Mouse (Mus musculus): ENCODE measurements around the gene Dpp6. TPM values are rescaled to one million over a fixed set of nuclear protein-coding genes. Genes with fewer than 3 reads are reported as not detected.
A peak's percentile ranks its signal among the peaks of the same experiment; 100 is the strongest.

Dpp6 gene
- polyA plus RNA-seq, 1 experiment from 2014 or later: 12.7 TPM

DNA sequence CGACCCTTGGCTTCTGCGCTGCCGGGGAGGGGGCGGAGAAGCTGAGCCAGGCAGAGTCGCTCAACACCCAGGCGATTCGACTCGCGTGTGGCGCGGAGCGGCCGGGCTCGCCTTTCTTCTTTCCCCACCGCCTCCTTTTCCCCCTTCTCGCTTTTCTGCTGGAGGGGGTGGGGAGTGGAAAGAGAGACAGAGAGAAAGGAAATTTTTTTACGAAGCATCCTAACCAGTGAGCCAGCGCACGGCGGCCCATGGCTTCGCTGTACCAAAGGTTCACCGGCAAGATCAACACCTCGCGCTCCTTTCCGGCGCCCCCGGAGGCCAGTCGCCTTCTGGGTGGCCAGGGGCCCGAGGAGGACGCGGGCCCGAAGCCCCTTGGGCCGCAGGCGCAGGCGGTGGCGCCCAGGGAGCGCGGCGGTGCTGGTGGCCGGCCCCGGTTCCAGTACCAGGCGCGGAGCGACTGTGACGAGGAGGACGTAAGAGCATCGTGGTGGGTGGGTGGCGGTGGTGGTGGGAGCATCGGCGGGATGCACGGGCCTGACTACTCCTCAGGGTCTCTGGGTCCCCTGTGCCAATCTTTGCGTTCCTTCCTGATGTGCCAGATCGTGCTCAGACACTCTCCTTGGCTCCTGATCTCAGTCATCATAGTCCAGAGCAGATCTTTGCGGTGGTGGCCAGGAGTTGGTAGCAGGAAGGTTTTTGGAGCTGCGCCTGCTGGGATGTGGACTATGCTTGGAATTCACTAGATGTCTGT, 232.5 kb downstream of the Dpp6 start:
- WGBS: 1% methylated on average over 55 of the region's 55 CpGs
- Histone ChIP-seq H3K27me3 (ENCODE audit: insufficient read depth, poor library complexity, severe bottlenecking) (peaks cover 21% of the 10 kb centered on the region), H3K4me3 (peak overlapping the region; percentile 64), H3K4me1 (replicated peaks) (peaks cover 20% of the 10 kb centered on the region), H3K9me3 (no peaks in the 10 kb centered on the region), H3K36me3 (no peaks in the 10 kb centered on the region), H3K27ac (peak overlapping the region; percentile 78)
- DNase-seq (ENCODE audit: low spot score): peak; percentile 36

DNA sequence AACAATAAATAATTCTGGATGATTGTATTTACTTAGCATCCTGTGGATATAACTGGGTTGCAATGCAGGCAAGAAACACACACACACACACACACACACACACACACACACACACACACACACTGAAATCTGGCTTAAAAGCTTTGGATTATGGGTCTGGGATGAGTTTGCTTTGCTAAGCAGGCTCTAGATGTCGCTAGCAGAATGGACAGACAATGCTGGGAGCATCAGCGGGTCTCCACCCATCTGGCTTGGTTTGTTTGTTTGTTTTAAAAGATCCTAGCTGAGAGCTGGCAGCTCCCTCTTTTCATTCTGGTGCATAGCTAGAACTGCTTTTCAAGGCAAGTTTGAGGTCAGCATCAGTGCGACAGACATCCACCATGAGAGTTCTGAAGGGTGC, 234.2 kb downstream of the Dpp6 start:
- Histone ChIP-seq H3K9me3 (no peaks in the 10 kb centered on the region), H3K4me1 (replicated peaks) (peaks cover 20% of the 10 kb centered on the region), H3K27ac (no peak overlapping the region), H3K4me3 (no peak overlapping the region), H3K27me3 (ENCODE audit: insufficient read depth, poor library complexity, severe bottlenecking) (peaks cover 21% of the 10 kb centered on the region), H3K36me3 (no peaks in the 10 kb centered on the region)
- 38% methylated on average over 3 of the region's 3 CpGs for WGBS
- DNase-seq (ENCODE audit: low spot score): no peak

DNA sequence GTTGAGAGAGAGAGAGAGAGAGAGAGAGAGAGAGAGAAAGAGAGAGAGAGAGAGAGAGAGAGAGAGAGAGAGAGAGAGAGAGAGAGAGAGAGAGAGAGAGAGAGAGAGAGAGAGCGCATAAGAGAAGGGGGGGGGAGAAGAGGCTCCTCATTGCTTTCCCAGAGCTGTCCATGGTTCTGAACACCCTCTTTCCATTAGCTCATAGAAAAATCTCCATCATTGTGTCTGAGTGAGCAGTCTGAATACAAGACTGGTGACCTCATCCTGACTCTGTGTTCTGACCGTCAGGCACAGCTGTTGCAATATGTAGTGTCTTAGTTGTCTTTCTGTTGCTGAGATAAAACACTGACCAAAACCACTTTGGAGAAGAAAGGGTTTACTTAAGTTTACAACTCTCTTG, 235.4 kb downstream of the Dpp6 start:
- peaks cover 21% of the 10 kb centered on the region for H3K27me3 ChIP-seq (ENCODE audit: insufficient read depth, poor library complexity, severe bottlenecking)
- H3K9me3 ChIP-seq: no peaks in the 10 kb centered on the region
- H3K4me1 ChIP-seq (replicated peaks): peaks cover 20% of the 10 kb centered on the region
- H3K4me3 ChIP-seq: no peak overlapping the region
- no peak overlapping the region for H3K27ac ChIP-seq
- H3K36me3 ChIP-seq: no peaks in the 10 kb centered on the region
- WGBS: 23% methylated on average over 2 of the region's 2 CpGs
- peak; percentile 5 for DNase-seq (ENCODE audit: low spot score)

DNA sequence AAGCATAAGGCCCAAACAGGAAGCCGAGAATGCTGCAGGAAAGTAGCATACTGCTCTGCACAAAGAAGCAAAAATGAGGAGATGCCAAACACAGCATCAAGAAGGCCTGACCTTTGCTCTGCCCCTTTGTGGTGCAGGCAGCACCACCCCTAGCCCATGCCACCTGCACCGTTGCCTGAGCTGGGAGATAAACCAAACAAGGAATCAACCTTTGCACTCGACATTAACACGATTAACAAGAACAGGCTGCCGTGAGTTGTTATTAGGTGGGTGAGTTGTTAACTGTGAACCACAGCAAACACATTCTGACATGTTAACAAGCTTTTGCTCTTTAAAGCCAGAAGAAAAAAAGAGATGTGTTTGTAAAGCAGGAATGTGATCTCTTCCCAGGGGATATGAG, 239.4 kb downstream of the Dpp6 start:
- H3K9me3 ChIP-seq: no peaks in the 10 kb centered on the region
- no peaks in the 10 kb centered on the region for H3K27me3 ChIP-seq (ENCODE audit: insufficient read depth, poor library complexity, severe bottlenecking)
- no peak for DNase-seq (ENCODE audit: low spot score)
- no peaks in the 10 kb centered on the region for H3K36me3 ChIP-seq
- no peak overlapping the region for H3K4me3 ChIP-seq
- no peak overlapping the region for H3K27ac ChIP-seq
- H3K4me1 ChIP-seq (replicated peaks): 0 out of 2 replicates have a peak, but pooled peaks cover 3% of the 10 kb centered on the region
- 64% methylated on average over 5 of the region's 5 CpGs for WGBS

DNA sequence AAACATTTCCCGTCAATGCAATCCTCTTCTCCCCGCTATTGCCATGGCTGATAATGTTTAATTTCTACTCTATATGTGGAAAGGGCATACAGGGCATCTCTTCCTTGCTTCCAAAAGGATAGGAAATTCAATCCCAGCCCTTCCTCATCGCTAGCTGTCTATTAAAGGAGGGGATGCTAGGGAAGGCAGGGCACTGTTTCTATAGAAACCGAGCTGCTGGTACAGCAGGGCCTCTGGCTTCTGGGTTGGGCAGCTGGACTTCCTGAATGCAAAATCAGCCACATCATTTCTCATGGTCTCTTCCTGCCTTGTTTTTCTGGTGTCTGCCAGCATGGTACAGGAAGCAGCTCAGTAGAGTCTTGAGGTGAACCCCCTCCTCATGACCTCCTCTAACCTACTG, 243.1 kb downstream of the Dpp6 start:
- 81% methylated on average over 4 of the region's 4 CpGs for WGBS
- DNase-seq (ENCODE audit: low spot score): no peak
- Histone ChIP-seq H3K9me3 (no peaks in the 10 kb centered on the region), H3K36me3 (no peaks in the 10 kb centered on the region), H3K4me3 (no peak overlapping the region), H3K27ac (no peak overlapping the region), H3K4me1 (replicated peaks) (0 out of 2 replicates have a peak, but pooled peaks cover 3% of the 10 kb centered on the region), H3K27me3 (ENCODE audit: insufficient read depth, poor library complexity, severe bottlenecking) (no peaks in the 10 kb centered on the region)

DNA sequence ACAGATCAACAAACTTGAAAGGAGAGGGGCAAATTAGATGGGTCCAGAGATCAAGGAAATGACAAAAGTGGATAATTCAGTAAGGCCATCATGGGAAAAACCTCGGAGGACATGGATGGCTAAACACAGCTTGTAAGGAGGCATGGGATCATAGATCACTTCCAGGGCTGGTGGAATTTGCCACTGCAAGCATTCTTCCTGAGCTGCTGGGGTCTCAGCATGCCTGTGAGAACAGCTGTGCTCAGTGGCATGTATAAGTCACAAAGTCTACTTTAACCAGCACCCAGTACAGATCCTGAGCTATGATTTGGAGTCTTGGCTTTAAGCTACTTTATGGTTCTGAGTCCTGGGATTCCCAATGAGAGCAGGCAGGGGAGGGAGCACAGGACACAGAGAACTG, 246.9 kb downstream of the Dpp6 start:
- DNase-seq (ENCODE audit: low spot score): no peak
- H3K4me1 ChIP-seq (replicated peaks): 0 out of 2 replicates have a peak, but pooled peaks cover 3% of the 10 kb centered on the region
- H3K27me3 ChIP-seq (ENCODE audit: insufficient read depth, poor library complexity, severe bottlenecking): no peaks in the 10 kb centered on the region
- 77% methylated on average over 1 of the region's 1 CpGs for WGBS
- H3K36me3 ChIP-seq: no peaks in the 10 kb centered on the region
- H3K9me3 ChIP-seq: no peaks in the 10 kb centered on the region
- H3K27ac ChIP-seq: no peak overlapping the region
- no peak overlapping the region for H3K4me3 ChIP-seq

DNA sequence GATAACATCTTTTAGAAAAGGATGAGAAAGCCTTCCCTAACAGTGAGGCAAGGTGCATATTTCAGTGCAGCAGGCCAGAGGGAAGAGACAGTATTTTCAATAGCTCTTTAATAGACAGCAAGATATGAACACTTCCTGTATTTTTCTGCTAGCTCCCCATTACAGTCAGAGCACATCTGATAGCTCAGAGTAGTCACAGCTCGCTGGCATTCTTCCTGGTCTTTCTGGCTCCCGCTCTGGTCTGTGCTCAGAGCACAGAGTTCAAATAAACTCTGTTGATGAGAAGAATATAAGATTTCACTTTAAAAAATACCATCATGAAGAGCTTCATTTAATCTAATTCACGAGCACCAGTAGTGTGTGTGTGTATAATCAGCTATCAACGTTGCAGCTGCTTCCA, 249.8 kb downstream of the Dpp6 start:
- Histone ChIP-seq H3K4me1 (replicated peaks) (no peaks in the 10 kb centered on the region), H3K27me3 (ENCODE audit: insufficient read depth, poor library complexity, severe bottlenecking) (no peaks in the 10 kb centered on the region), H3K9me3 (no peaks in the 10 kb centered on the region), H3K27ac (no peak overlapping the region), H3K4me3 (no peak overlapping the region), H3K36me3 (no peaks in the 10 kb centered on the region)
- no peak for DNase-seq (ENCODE audit: low spot score)
- 84% methylated on average over 4 of the region's 4 CpGs for WGBS

DNA sequence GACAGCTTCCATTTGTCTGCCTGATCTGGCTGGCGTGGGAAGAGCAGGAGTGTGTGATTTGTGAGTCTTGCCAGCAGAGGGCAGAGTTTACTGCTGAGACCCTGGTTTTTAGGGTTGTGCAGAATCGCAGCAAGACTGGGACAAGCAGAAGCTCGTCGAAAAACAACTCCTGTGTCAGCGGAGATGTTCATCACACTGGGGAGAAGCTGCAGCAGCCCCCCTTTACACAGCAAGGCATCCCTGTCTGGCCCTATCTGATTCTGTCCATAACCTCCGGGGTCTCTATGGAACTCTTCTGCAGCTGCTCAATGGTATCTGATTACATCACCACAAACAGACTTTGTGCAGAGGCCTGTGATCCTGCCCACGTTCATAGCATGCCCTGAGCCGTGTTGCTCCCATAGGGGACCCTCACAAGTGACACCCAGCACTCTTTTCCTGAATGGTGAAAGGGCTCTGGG, 258.2 kb downstream of the Dpp6 start:
- Histone ChIP-seq H3K27me3 (ENCODE audit: insufficient read depth, poor library complexity, severe bottlenecking) (no peaks in the 10 kb centered on the region), H3K27ac (no peak overlapping the region), H3K4me1 (replicated peaks) (no peaks in the 10 kb centered on the region), H3K9me3 (no peaks in the 10 kb centered on the region), H3K4me3 (no peak overlapping the region), H3K36me3 (no peaks in the 10 kb centered on the region)
- DNase-seq (ENCODE audit: low spot score): peak; percentile 56
- 27% methylated on average over 8 of the region's 8 CpGs for WGBS

DNA sequence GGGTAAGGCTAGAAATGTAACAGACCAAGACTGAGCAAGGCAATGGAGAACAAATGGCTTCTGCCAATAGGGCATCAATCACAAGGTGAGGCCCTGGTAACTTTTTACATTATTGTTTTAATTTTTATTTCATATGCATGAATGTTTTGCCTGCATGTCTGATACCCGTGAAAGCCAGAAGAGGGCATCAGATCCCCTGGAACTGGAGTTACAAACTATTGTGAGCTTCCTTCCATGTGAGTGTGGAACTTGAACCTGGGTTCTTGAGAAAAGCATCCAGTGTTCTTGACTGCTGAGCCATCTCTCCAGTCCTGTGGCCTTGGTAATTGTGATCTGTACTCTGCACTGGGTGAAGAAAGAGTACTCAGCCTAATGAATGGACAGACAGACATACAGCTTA, 259.0 kb downstream of the Dpp6 start:
- no peaks in the 10 kb centered on the region for H3K4me1 ChIP-seq (replicated peaks)
- no peak overlapping the region for H3K4me3 ChIP-seq
- H3K36me3 ChIP-seq: no peaks in the 10 kb centered on the region
- H3K27ac ChIP-seq: no peak overlapping the region
- H3K27me3 ChIP-seq (ENCODE audit: insufficient read depth, poor library complexity, severe bottlenecking): no peaks in the 10 kb centered on the region
- H3K9me3 ChIP-seq: no peaks in the 10 kb centered on the region
- no peak for DNase-seq (ENCODE audit: low spot score)
- 40% methylated on average over 1 of the region's 1 CpGs for WGBS

DNA sequence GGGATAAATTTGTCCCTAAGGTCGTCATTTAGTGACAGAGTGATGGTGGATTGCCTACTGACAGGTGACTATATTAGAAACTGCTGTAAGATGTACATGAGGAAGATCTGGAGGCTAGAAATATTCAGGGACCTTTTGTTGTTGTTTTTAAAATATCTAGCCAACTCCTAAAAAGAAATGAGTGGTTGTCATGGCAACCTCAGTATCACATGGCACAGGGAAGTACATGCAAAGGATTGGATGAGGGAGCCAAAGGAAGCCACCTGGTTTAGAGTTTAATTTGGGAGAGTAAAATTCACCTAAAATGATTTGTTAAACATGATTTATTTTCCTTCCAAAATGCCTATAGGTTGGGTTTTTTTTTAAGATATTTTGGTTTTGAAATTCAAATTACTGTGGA, 260.8 kb downstream of the Dpp6 start:
- no peaks in the 10 kb centered on the region for H3K36me3 ChIP-seq
- no peaks in the 10 kb centered on the region for H3K27me3 ChIP-seq (ENCODE audit: insufficient read depth, poor library complexity, severe bottlenecking)
- no peak overlapping the region for H3K27ac ChIP-seq
- H3K4me1 ChIP-seq (replicated peaks): no peaks in the 10 kb centered on the region
- 70% methylated on average over 1 of the region's 1 CpGs for WGBS
- no peaks in the 10 kb centered on the region for H3K9me3 ChIP-seq
- no peak for DNase-seq (ENCODE audit: low spot score)
- H3K4me3 ChIP-seq: no peak overlapping the region

DNA sequence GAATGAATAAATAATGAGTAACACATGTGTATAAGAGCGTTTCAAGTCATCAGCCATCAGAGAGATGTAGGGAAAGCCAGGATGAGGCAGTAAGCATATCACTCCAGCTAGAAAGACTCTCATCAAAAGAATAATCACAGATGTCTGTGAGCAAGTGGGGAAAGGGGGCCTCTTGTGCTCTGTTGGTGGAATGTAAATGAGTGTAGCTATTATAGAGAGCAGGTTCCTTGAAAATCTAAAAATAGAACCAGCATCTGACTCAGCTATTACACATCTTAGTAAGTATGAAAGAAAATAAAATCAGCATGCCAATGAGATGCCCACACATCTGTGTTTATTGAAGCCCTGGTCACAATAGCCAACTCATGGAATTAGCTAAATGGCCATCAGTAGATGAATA, 264.3 kb downstream of the Dpp6 start:
- no peaks in the 10 kb centered on the region for H3K27me3 ChIP-seq (ENCODE audit: insufficient read depth, poor library complexity, severe bottlenecking)
- WGBS: 84% methylated on average over 1 of the region's 1 CpGs
- no peaks in the 10 kb centered on the region for H3K36me3 ChIP-seq
- H3K9me3 ChIP-seq: no peaks in the 10 kb centered on the region
- no peak overlapping the region for H3K4me3 ChIP-seq
- DNase-seq (ENCODE audit: low spot score): no peak
- H3K4me1 ChIP-seq (replicated peaks): no peaks in the 10 kb centered on the region
- H3K27ac ChIP-seq: no peak overlapping the region

DNA sequence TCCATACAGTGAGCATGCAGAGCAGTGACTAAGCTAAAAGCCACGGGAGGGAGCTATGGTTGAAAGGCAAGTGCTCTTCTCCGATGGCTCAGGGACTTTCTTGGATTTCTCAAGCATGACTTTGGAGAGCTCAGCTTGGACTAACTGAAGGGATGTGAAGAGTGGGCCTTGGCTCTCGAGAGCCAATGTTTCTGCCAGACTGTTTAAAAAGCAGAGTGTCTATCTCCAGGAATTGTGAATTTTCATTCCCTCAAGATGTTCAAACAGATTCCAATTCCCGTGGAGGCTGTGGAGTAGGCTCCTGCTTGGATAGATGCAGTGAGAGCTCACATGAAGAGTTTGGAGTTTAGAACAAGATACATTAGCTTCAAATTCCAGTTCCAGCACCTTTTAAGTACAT, 266.8 kb downstream of the Dpp6 start:
- H3K9me3 ChIP-seq: no peaks in the 10 kb centered on the region

DNA sequence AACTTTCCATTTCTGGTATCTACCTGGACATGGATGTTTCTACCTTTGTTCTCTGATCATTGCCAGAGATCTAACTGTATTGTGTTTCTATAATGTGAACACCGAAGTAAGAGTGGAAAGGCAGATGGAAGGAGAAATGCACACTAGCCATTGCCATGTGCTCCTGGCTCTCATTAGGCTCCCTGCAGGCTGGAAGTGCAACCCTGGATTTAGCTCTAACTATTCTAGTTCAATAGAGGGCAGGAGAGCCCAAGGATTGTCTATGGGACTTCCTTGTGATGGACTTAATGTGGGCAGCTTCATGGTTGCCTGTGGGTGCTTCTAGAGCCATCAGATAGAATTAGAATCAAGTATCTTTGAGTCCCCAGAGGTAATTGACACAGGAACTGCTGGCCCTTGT, 291.2 kb downstream of the Dpp6 start:
- WGBS: 92% methylated on average over 1 of the region's 1 CpGs
- no peak for DNase-seq (ENCODE audit: low spot score)
- Histone ChIP-seq H3K27me3 (ENCODE audit: insufficient read depth, poor library complexity, severe bottlenecking) (no peaks in the 10 kb centered on the region), H3K4me3 (no peak overlapping the region), H3K9me3 (no peaks in the 10 kb centered on the region), H3K4me1 (replicated peaks) (no peaks in the 10 kb centered on the region), H3K36me3 (no peaks in the 10 kb centered on the region), H3K27ac (no peak overlapping the region)

More for the DNA sequence above, 266.8 kb downstream of the Dpp6 start:
- 75% methylated on average over 4 of the region's 4 CpGs for WGBS
- no peak for DNase-seq (ENCODE audit: low spot score)
- no peaks in the 10 kb centered on the region for H3K4me1 ChIP-seq (replicated peaks)
- no peak overlapping the region for H3K4me3 ChIP-seq
- no peaks in the 10 kb centered on the region for H3K36me3 ChIP-seq
- H3K27me3 ChIP-seq (ENCODE audit: insufficient read depth, poor library complexity, severe bottlenecking): no peaks in the 10 kb centered on the region
- H3K27ac ChIP-seq: no peak overlapping the region

DNA sequence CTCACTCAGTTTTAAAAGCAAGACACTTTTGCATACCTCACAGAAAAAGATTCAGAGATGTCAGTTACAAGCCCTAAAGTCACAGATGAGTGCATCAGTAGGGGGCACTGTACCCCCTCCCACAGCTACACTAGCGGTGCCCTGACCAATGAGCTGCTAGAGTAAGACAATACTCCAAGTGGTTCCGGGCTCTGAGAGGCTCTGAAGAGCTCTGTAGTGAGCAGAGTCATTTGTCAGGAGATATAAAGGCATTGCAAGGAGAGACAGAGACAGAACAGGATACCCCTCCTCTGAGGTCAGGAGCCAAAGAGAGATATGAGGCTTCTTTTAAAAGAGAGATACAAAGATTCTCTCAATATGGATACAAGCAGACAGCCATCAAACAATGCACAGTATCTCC, 305.5 kb downstream of the Dpp6 start:
- Histone ChIP-seq H3K27me3 (ENCODE audit: insufficient read depth, poor library complexity, severe bottlenecking) (no peaks in the 10 kb centered on the region), H3K4me3 (no peak overlapping the region), H3K4me1 (replicated peaks) (no peaks in the 10 kb centered on the region), H3K27ac (no peak overlapping the region), H3K36me3 (no peaks in the 10 kb centered on the region), H3K9me3 (no peaks in the 10 kb centered on the region)
- WGBS: 31% methylated on average over 2 of the region's 2 CpGs
- no peak for DNase-seq (ENCODE audit: low spot score)

Measured in hindbrain, embryonic 10.5 days (tissue).